Mouse (Mus musculus) C2C12 (cell line): Measurements from ENCODE around the gene Adgrl2. TPM values are rescaled to one million over a fixed set of nuclear protein-coding genes. Genes with fewer than 3 reads are reported as not detected.

ENCODE experiments used
- H3K27me3 ChIP-seq: one replicate; pipeline ENCODE4 v1.6.1; 2011; ENCODE audit not compliant: control insufficient read depth, insufficient read depth, insufficient read length
- H3K36me3 ChIP-seq: one replicate; pipeline ENCODE4 v1.6.1; 2011; ENCODE audit not compliant: control insufficient read depth, insufficient read depth
- H3K4me3 ChIP-seq: one replicate; pipeline ENCODE4 v1.5.1; 2011; ENCODE audit warnings: mild to moderate bottlenecking, control low read depth; ENCODE audit not compliant: poor library complexity, insufficient read depth, severe bottlenecking
- H3K79me2 ChIP-seq: one replicate; pipeline ENCODE4 v1.6.1; 2011; ENCODE audit not compliant: control insufficient read depth, insufficient read depth
- H3K79me3 ChIP-seq: one replicate; pipeline ENCODE4 v1.6.1; 2011; ENCODE audit warnings: low read depth, control low read depth
- H3ac ChIP-seq: one replicate; pipeline ENCODE3; 2011; ENCODE audit warnings: low read depth; ENCODE audit not compliant: control insufficient read depth, insufficient read length
- CEBPB ChIP-seq: IDR thresholded peaks from one replicate; pipeline ENCODE4 v1.6.1; 2011; ENCODE audit warnings: low read depth, mild to moderate bottlenecking, control low read depth, moderate library complexity
- CTCF ChIP-seq: IDR thresholded peaks from one replicate; pipeline ENCODE4 v1.5.1; 2011; ENCODE audit not compliant: control insufficient read depth, insufficient read depth, insufficient read length
- FOSL1 ChIP-seq: IDR thresholded peaks from one replicate; pipeline ENCODE4 v1.8.0; 2011; ENCODE audit warnings: mild to moderate bottlenecking, low read length; ENCODE audit not compliant: poor library complexity, insufficient read depth, severe bottlenecking
- MAX ChIP-seq: IDR thresholded peaks from one replicate; pipeline ENCODE4 v1.6.1; 2011; ENCODE audit warnings: mild to moderate bottlenecking, control low read depth
- MYOD1 ChIP-seq: IDR thresholded peaks from one replicate; pipeline ENCODE4 v1.6.1; 2011; ENCODE audit warnings: low read depth; ENCODE audit not compliant: control insufficient read depth, insufficient read length
- MYOG ChIP-seq: IDR thresholded peaks from one replicate; pipeline ENCODE4 v1.6.1; 2011; ENCODE audit not compliant: control insufficient read depth, insufficient read length; ENCODE audit errors: extremely low read depth
- USF1 ChIP-seq: IDR thresholded peaks from one replicate; pipeline ENCODE4 v1.6.1; 2011; ENCODE audit warnings: low read depth, mild to moderate bottlenecking, control low read depth, moderate library complexity
- polyA plus RNA-seq: library from polyadenylated mRNA; unstranded; fragments of >200 nt; fragmentation: generic; extraction: Trizol; gene quantifications from one replicate; pipeline ENCODE4 v1.2.1, GENCODE M21; 2012; ENCODE audit warnings: missing spikeins

Adgrl2 gene
- polyA plus RNA-seq, 1 experiment = 19.9 TPM

DNA sequence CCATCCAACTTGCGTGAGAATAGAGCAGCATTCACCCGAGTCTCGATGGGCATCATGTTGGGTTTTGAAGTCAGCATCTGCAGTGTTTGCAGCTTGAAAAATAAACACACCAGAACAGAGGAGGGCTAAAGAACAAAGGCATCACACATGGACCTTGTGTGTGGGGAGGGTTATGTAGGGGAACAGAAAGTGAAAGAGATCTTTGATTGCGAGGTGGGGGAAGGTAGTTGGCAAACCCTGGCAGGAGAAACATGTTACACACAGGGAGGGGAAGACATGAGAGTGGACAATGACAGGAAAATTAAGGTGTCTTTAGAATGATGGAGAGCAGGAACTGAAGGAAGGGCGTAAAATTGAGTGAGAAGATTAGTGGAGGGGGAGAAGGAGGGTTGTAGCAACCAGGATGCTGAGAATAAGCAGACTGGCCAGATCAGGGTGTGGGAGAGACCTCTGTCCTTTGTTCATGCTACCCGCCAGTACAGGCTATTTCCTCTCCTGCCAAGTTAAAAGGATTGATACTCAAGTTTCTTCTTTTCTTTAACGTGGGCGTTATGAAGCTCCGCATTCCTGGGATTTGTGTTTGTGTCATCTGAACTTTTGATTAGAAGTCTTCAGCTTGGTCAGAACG, 197.0 kb downstream of the Adgrl2 start:
- Histone ChIP-seq H3K79me3 (no peaks in the 10 kb centered on the region), H3K27me3 (no peaks in the 10 kb centered on the region), H3ac (no peak overlapping the region), H3K36me3 (no peaks in the 10 kb centered on the region), H3K4me3 (no peak overlapping the region), H3K79me2 (no peaks in the 10 kb centered on the region)
- TF ChIP-seq MYOD1 (no peak), MYOG (no peak), CEBPB (no peak), MAX (no peak), USF1 (no peak), CTCF (no peak), FOSL1 (no peak)

DNA sequence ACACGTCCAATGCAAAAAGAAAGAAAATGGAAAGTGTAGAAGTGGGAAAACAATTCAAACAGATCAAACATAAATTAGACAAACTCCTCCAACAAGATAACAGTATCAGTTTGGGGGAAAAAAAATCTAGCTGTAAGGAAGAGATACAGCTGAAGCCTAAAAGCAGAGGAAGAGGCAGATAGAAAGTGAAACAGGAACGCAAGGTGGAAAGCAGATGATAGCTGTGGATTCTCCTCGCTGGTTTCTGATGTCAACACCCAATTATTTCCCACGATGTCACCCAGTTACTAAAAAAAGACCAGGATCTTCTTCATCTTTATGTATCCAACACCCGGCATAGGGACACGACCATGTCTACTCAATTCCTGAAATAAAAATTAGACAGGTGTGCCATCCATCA, 220.0 kb downstream of the Adgrl2 start:
- H3K79me2 ChIP-seq = no peaks in the 10 kb centered on the region
- H3K36me3 ChIP-seq = no peaks in the 10 kb centered on the region
- no peaks in the 10 kb centered on the region for H3K79me3 ChIP-seq
- no peak overlapping the region for H3K4me3 ChIP-seq
- TF ChIP-seq FOSL1 (no peak), MYOD1 (no peak), USF1 (no peak)
- H3K27me3 ChIP-seq = no peaks in the 10 kb centered on the region
- H3ac ChIP-seq = no peak overlapping the region
